Mouse (Mus musculus) WW6 (cell line): ENCODE data around the gene Tmod4.
"Not testable (repeated sequence)": the region's sequence is repeated elsewhere in the genome, so short reads cannot be mapped to it uniquely, and the experiment has no call there.

ENCODE experiments used
- DNase-seq: peaks from one replicate; pipeline ENCODE4 v3.0.0-alpha.2; 2013; ENCODE audit warnings: low read depth, low spot score

Tmod4 gene

GRCm38 (mm10) chr3:95124246-95124645 lies at the start of gene Tmod4:
Tmod4 (plus strand) TSS chr3:95124476.
- no peak for DNase-seq

- DNase-seq, result no peak
Measured at GRCm38 (mm10) chr3:95088071-95088470, 36.2 kb upstream of the Tmod4 start.

GRCm38 (mm10) chr3:95100854-95101253 lies 23.4 kb upstream of the Tmod4 start:
- no peak for DNase-seq

GRCm38 (mm10) chr3:95105121-95105520 lies 19.2 kb upstream of the Tmod4 start:
- no peak for DNase-seq

GRCm38 (mm10) chr3:95105586-95106337 lies 18.5 kb upstream of the Tmod4 start:
- DNase-seq, result no peak

GRCm38 (mm10) chr3:95106338-95107117 lies 17.7 kb upstream of the Tmod4 start, which contains the start of gene Pip5k1a:
Pip5k1a (minus strand) TSS chr3:95106930.
- peak; percentile 97 for DNase-seq

GRCm38 (mm10) chr3:95107308-95107707 lies 17.0 kb upstream of the Tmod4 start:
- DNase-seq, result not testable (repeated sequence)

GRCm38 (mm10) chr3:95107898-95108297 lies 16.4 kb upstream of the Tmod4 start:
- no peak for DNase-seq

GRCm38 (mm10) chr3:95110911-95111726 lies 13.2 kb upstream of the Tmod4 start, which contains the start of gene Vps72:
Vps72 (plus strand) TSS chr3:95111022.
- peak; percentile 81 for DNase-seq

GRCm38 (mm10) chr3:95112760-95113159 lies 11.5 kb upstream of the Tmod4 start:
- no peak for DNase-seq

- no peak for DNase-seq
Measured at GRCm38 (mm10) chr3:95117751-95118150, 6.5 kb upstream of the Tmod4 start.

- no peak for DNase-seq
Measured at GRCm38 (mm10) chr3:95121580-95121979, 2.7 kb upstream of the Tmod4 start.

- no peak for DNase-seq
Measured at GRCm38 (mm10) chr3:95124972-95125371, 696 bp downstream of the Tmod4 start.

- no peak for DNase-seq
Measured at GRCm38 (mm10) chr3:95129226-95129651, 5.0 kb downstream of the Tmod4 start.

GRCm38 (mm10) chr3:95130081-95130480 lies 5.8 kb downstream of the Tmod4 start:
- no peak for DNase-seq

- DNase-seq, result not testable (repeated sequence)
Measured at GRCm38 (mm10) chr3:95132389-95132788, 8.1 kb downstream of the Tmod4 start.

- no peak for DNase-seq
Measured at GRCm38 (mm10) chr3:95133176-95133575, 8.9 kb downstream of the Tmod4 start.

- peak; percentile 73 for DNase-seq
Measured at GRCm38 (mm10) chr3:95133680-95134101, 9.4 kb downstream of the Tmod4 start, which contains the start of the genes Scnm1 and Lysmd1. Scnm1 (minus strand) TSS chr3:95134011. Lysmd1 (plus strand) TSS chr3:95134088.

GRCm38 (mm10) chr3:95134133-95134532 lies 9.9 kb downstream of the Tmod4 start:
- not testable (repeated sequence) for DNase-seq

GRCm38 (mm10) chr3:95135023-95135422 lies 10.7 kb downstream of the Tmod4 start:
- no peak for DNase-seq

GRCm38 (mm10) chr3:95135433-95136052 lies 11.3 kb downstream of the Tmod4 start:
- no peak for DNase-seq
